Mouse (Mus musculus): ENCODE measurements at regions not wholly inside any gene's neighbourhood (a gene's known extent, or its start where the extent isn't known, plus 50 kb on each side); places are given as distances from the start of the nearest gene placed in this dataset.

DNA sequence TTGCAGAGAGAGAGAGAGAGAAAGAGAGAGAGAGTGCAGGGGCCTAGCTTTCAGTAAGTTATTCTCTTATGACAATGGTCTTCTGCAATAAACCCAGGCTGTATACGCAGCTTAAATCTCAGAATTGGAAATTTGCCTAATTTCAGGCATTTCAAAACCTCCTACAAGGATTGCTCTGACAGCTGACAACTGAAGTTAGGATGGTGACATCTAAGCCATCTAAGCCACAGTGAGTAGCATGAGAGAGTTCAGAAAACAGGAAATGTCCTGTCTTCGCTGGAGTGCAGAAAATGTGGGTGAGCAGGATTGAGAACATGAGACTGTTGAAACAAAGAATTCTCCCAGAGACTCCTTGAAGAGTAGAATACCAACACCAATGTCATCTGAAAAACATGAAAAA is 56.8 kb downstream of the Fam110c start:
- no peak for DNase-seq (ENCODE audit: low spot score in 2 of 2)

DNA sequence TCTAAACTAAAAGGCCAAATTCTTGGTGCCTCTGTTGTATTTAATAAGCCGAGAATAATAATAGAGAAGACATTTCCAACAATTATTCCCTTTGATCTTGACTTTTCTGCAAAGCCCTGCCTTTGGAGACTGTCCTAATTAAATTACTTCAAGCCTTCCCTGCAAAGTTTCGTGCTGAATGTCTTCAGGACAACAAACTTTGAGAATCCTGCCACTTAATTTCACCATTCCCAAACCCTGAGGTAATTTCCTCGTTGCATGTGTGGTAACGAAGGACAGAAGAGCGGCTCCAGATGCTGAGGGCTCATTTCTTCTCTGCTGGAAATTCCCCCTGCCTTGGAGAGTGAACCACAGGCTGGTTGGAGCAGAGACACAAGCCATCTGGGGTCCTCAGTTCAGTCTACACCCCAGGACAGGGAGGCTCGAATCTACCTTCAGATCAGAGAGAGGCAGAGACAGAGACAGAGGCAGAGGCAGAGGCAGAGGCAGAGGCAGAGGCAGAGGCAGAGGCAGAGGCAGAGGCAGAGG is 60.9 kb downstream of the Fam110c start:
- DNase-seq (ENCODE audit: low spot score in 2 of 2), result no peak

DNA sequence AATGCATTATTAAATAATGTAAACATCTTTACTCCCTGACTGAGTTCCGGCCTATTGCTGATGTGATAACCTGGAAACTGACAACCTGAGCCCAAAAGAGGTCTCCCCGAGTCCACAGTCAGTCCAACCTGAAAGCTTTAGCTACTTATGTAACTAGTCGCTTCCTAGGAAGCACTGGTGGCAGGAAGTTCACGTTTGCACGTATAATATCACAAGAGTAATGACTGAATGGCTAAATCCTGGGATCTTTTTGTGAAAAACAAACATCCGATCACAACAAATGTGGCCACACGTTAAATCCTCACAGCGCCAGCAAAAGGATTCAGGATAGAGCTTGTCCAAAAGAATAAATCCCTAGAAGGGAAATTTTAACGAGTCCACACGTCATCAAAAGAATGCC is 62.7 kb downstream of the Fam110c start:
- no peak for DNase-seq (ENCODE audit: low spot score in 2 of 2)

DNA sequence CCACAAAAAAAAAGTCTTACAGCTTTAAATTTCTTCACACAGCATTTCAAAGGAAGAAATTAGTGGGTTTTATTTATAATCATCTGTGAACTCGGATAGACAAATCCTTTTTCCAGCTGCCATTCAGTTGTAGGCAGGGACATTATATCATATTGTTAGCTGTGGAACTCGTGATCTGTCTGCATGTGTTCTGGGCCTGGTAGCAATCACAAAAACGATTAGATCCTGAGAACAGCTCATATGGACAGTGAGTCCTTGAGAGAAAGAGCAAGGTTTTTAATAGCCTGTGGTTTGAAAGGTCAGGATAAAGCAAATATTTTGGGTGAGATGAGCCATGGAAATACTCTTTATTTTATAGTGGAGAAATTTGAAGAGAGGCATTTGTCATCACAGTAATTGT is 63.2 kb downstream of the Fam110c start:
- no peak for DNase-seq (ENCODE audit: low spot score in 2 of 2)

DNA sequence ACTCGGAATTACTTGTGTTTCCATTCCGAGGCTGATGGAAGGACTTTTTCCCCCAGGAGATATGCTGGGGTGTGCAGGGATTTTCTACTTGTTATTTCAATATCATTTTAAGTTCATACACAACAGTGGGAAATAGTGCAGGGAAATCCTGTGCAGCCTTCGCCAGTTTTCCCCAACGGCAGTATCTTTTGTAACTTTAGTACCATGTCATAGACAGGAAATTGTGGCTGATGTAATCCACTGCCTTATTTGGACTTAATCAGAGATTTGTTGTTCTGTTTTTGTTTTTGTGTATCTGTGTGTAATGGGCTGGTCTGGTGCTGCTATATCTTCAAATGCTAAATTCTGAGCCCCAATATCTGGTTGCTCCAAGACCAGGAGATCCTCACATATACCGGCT is 63.8 kb downstream of the Fam110c start:
- DNase-seq (ENCODE audit: low spot score in 2 of 2), result no peak

DNA sequence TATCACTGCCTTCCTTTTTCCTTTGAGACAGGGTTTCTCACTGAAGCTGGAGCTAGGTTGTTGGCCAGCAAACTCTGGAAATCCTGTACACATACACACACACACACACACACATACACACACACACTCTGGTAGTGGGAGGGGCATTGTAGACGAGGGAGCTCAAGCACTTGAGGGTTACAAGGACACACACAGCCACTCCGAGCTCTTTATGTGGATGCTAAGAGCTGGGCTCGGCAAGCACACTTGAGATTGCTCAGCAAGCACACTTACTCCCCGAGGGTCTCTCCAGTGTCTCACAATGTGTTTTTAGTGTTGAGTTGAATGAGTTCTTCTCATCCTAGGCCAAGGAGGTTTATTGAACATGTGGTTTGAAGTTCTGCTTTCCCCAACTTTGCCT is 66.2 kb downstream of the Fam110c start:
- DNase-seq (ENCODE audit: low spot score in 2 of 2), result no peak

DNA sequence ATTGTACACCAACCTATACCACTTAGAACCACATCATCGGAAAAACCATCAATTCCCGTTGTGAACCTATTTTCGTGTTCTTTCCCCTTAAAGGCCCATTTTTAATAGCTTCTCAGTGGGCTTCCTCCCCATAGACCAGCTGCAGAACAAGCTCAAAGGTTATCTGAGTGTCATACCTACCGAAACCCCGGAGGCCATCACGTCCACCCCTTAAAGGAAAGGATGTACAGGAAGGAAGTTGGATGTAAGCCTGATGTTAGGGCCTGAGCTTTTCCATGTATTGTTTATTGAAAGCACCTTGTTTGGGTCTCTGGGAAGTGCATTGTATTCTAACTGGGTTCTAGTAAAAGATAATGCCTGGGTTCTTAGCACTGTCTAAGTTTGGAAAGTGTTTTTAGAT is 69.6 kb downstream of the Fam110c start:
- no peak for DNase-seq (ENCODE audit: low spot score in 2 of 2)

DNA sequence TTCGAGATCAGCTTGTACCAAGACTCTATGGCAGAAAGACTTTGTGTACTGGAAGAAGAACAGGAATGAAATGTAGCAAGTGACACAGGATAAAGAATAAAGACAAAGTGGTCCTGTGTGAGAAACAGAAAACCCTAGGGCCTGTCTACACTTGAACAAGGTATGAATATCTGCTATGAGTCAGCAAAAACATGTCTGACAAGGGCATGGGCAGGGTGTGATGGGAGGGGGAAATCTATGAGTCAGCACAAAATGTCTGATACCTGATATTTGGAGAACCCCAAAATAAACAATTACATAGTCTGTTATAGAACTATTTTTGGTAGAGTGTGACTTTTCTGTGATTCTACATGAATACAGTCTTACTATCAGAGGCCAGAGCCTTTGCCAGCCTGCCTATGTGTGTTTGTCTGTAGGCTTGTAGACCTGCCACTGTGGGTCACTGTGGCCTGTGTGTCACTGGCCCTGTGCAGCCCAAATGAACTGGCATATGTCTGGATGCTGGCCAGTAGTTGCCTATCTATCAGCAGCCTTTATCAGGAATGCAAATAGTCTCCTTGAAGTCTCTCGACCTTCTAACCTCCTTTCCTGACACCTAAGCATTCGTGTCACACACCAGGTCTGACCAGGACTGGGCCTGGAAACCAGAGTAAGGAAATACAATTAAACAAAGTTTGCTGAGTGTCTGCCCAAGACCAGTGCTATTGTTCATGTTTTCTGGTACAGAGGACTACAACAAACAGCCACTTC is 71.5 kb downstream of the Fam110c start:
- no peak for DNase-seq (ENCODE audit: low spot score in 2 of 2)

DNA sequence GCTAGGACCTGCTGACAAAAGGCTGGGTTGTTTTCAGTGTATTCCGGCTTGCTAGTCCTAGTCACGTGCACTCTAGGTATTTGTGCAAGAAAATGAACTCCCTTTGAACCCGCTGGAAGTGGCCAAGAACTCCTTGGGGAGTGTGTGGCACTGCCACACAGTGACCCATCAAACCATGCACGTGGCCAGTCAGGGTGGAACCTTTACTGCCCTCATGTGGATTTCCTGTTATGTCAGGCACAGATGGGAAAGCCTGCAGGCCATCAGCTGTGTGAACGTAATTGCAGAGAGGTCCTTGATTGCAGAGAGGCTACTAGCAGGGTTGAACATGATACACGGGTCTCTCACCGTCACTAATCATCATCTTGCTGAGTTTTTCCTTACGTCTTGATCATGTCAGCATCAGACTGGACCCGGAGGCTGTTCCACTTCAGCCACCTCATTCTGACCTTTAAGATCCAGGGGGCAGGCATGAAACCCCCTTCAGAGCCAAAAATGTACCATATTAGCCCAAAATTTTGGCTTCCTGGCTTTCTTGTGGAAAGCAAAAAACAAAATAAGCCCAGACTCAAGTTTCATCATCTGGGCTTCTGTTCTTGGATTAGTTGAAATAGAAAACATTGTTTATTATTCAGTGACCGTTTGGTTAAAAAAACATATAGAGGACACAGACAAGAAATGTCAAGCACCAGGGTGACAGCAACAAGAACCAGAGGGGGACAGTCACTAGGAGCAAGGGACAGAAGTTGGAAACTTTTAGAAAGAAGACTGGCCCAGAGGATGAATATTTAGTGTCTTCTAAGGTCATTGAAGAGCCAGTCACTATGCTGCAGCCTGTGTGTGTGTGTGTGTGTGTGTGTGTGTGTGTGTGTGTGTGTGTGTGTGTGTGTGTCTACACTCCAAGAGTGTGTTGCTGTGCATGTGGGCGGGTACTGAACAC is 75.0 kb downstream of the Fam110c start:
- no peak for DNase-seq (ENCODE audit: low spot score in 2 of 2)

DNA sequence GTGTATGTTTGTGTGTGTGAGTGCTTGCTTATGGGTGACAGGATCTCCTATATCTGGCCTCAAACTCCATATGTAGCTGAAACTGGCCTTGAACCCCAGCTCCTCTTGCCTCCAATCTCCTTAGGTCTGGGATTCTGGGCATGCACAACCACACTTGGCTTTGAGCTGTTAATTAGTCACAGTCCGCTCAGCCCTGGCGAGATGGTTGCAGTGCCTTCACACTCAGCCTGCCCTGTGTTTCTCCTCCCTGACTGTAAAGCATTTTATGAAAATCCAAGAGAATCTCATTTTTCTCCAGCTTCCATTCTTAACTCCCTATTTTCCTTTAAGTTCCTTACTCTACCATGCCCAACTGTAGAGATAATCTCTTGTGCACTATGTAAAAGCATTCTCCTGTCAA is 80.1 kb downstream of the Fam110c start:
- DNase-seq (ENCODE audit: low spot score in 2 of 2), result no peak

DNA sequence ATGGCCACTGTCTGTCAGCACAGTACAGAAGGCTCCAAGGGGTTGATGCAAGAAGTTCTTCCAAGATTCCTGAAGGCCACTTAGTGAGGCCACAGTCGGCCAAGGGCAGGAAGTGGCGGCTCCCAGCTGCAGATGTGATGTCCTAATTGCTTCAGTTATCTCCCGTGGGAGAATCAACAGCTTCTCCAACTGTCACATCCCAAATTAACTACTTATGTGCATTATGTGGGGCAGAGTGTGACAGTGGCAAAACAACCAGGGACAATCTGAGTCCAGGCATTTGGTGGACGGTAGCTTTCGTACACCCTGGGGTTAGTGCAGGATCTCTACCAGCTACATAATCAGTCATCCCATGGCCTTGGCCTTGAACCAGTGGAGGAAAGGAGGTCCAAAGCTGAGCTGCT is 80.9 kb downstream of the Fam110c start:
- DNase-seq (ENCODE audit: low spot score in 2 of 2), result no peak

DNA sequence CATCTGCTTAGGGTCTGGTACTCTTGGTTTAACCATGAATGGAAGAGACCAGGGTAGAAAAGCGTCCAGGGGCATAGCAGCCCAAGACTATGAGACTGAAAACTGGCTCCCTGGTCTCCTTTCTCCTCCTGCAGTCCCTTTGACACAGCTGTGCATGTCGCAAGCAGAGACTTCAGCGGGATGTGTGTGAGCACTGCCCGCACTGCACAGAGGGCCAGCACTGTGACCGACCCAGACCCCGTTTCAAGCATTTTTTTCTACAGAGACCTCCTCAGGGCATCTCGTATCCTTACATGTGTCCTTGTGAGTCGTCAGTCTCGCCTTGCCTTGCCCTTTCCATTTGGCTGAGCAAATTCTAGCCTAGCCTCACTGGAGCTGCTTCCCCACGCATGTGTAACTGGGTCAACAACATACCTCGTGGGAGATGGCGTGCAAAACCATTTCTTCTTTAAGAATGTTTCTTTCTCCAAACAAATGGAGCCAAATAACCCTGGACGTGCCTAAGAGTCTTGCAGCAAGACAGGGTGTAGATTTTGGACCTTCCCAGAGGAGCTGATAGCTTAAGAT is 82.6 kb downstream of the Fam110c start:
- no peak for DNase-seq (ENCODE audit: low spot score in 2 of 2)

DNA sequence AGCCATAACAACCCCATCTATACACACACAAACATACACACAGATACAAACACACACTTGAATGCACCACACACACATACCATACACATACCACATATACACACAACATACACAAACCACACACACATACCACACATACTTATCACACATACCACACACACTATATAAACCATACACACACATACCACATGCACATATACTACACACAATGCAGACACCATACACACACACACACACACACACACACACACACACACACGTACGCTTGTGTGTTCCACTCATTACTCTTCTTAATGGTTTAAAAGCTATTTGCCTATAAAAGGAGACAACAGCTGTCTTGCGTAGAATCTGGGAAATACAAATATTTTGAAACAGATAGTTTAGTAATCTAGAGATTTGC is 83.1 kb upstream of the Gm6993 start:
- DNase-seq (ENCODE audit: low spot score in 2 of 2), result no peak

DNA sequence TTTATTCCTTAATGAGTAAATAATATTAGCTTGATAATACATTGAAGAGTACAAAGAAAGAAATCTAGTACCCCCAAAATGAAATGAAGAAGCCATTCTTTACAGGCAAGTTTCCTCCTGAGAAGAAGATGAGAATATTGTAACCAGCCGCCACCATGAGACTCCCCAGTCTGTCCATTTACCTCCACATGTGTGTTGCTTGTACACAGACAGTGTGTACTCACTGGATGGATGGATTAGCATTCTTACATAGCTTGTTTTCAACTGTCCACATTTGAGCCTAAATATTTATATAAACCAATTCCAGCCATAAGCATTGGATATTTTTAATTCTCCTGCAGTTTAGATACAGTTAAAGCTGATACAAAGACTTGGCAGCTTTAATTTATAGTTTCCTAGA is 82.7 kb upstream of the Gm6993 start:
- DNase-seq (ENCODE audit: low spot score in 2 of 2), result no peak

DNA sequence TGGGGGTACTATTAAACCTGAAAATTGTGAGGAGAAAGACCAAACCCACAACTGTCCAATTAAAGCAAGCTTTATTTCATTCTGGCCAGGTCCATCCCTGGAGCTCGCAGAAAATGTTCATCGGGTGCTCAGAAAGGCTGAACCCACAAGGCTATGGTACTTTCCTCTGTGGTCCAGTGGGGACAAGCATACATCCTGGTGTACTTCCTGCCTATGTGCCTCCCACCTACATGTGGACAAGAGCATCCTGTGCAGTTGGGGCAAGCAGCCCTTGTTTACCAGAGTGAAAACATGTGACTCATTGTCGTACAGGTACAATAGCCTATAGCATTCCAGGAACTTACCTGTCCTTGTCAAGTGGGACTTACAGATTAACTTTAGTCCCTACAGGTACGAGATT is 81.7 kb upstream of the Gm6993 start:
- no peak for DNase-seq (ENCODE audit: low spot score in 2 of 2)

DNA sequence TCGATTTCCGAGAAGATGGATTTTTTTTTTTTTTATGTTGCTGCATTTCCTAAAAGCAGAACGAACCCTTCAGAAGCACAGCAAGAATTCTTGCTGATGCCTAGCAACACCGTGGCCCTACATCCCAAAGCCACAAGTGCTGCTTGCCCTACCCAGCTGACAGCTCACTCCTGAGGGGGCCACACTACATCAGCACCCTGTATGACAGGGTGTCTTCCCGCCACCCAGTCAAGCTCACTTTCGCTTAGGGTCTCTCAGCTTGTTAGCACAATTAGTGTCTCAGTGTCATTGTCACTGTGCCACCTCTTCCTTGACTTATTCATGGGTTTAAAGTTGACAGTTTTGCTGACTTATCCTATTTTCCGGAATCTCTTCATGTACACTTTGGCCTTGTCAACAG is 81.2 kb upstream of the Gm6993 start:
- DNase-seq (ENCODE audit: low spot score in 2 of 2), result no peak

DNA sequence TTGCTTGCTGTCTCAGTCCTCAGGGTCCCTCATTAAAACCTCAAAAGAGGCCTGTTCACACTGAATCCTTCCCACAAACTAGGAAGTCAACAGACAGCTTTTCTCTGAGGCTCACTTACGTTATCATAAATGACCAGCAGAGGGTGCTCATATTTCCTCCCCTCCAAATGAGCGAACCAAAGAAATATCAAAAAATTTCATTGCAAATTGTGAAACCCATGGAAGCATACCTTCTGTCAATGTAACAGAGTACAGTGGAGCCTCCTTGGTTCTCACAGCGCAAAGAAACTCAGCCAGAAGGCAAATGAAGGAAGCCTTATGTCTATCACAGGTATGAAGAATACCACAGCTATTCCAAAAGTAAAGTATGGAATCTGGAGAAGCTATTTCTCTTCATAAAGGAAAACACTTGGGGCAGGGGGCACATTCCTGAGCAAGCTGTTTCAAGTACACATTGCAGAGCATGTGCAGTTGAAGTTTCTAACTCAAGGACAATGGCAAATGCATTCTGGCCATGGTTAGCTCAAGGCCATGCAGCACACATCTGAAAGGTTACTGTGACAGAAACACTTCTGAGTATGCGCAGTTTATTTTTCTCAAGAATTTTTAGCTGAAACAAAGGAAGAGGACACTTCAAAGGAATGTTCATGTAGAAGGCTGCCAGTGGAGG is 72.2 kb upstream of the Gm6993 start:
- no peak for DNase-seq (ENCODE audit: low spot score in 2 of 2)

DNA sequence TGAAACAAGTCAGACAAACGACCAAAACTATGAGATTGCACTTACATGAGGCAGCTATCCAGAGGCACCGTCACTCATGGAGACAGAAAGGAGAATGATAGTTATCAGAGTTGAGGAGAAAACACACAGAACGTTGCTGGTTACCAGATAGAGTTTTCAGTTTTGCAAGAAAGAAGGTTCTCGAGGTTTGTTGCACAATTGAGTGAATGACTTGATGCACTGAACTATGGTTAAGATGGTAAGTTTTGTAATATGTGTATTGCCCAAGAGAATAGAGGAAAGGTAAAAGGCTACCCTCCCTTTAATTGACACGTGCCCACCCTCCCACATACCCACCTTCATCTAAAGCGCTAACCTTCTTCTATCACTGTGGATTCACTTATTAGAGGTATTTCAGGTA is 70.5 kb upstream of the Gm6993 start:
- DNase-seq (ENCODE audit: low spot score in 2 of 2), result no peak

DNA sequence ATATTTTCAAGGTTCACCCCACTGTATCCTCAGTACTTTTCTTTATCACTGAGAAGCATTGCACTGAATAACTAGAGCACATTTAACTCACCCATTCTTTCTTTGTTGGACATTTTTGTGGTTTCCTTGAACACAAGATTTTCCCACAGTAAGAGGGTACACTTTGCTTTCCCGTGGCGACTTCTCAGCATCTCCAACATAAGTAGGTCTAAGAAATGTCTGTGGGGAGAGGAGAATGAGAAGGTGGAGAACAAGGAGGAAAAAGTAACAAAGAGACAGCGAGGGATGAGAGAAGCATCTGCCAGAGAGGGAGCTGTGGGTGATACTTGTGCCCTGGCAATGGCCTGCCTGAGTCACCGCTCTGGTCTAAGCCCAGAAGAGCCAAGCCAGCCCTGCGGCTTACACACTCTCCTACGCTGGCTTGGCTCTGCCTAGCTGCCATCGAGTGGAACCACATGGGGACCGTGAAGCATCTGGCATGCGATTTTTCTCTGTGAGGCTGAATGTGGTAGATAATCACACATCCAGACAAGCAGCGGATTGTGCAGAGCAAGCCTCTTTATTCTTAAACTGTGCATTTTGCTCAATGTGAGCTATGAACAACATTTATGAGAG is 69.9 kb upstream of the Gm6993 start:
- peak; percentile 38 to 40 for DNase-seq (ENCODE audit: low spot score in 2 of 2)

DNA sequence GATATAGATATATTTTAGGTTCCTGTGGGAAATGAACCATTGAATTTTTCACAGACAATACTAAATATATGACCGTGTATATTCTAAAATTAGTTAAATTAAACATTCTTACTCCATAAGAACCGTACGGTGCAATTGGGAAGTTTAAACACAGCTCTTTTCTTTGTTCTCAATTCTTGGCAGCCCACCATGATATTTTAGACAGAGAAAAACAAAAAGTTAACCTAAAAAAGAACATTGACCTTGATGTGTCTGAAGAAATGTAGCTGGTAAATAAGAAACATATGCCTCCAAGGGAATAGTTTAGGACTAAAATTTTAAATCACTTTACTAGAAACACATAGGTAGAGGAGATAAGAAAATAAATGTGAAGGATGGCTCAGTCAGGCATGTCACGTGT is 68.6 kb upstream of the Gm6993 start:
- DNase-seq (ENCODE audit: low spot score in 2 of 2), result no peak

DNA sequence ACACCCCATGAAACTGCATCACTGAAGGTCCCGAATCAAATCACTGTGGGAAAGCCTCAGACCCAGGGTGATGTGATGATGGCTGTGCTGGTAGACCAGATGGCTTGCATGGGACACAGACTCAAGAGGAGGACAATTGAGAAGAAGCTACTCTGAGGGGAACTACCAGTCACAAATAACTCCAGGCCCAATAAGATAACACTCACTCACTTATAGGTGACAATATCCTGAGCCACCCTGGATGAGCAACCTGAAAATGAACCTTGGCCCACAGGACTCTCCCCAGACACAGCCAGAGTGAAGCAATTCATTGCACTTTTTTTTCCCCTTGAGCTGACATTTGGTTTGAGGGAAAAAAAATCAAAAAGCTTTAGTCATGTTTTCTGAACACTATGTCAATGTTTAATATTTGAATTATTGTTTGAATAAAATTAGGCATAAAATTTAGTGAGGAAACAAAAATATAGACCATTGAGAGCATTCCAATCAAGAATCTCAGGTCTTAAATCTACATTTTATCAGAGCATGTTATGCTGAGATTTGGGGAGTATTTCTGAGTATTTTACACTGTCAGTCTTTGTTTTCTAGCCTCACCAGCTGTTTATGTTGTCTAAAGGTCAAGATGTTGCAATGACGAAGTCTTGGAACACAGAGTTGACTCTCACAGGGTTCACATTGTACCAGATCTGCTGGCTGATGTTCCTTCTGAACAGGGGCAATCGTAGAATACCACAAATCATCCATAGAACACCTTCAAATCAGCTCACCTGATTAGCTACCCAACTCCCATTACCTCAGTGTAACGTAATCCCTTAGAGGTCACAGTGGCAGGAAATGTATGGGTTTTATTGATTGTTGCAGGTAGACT is 67.9 kb upstream of the Gm6993 start:
- no peak for DNase-seq (ENCODE audit: low spot score in 2 of 2)

Data from frontal cortex, postnatal 10 days (tissue).